Comparison of ENCODE assay signal across 11 mouse cellular contexts in genomic region chr6:93726829-93727455, GRCm38 (mm10).
DNase-seq lines count a peak whose midpoint lies in the region; ATAC-seq and TF ChIP-seq lines count a peak whose summit lies in the region.
"Had no signal": no experiment of that assay in that cellular context is flagged by ENCODE, and none has a peak within 500 bp of the region (broad histone marks: within the 10 kb centered on the region; RNA-seq: fewer than 3 reads in every experiment).

No protein-coding gene starts in this region.

- no peak for TF ChIP-seq POLR2A in lung, adult 2 months (IDR thresholded peaks at IDR 0.05; ENCODE audit: borderline replicate concordance, extremely low read depth, low read depth, low read length)

- no peak overlapping the region for H3K4me3 ChIP-seq in lung, adult 2 months (replicated peaks; ENCODE audit: extremely low read depth, low read depth, low read length)
- H3K4me3 ChIP-seq: embryonic facial prominence, embryonic 13.5 days; megakaryocyte, embryonic 14.5 days had no signal

- intact Hi-C loops in gastrocnemius, postnatal 36 days (cut with DNase I), result loop anchor here (10.0 kb wide), 1 partner anchor 942 kb away; no protein-coding TSS in a partner anchor

- no peak for ATAC-seq in erythroid progenitor cell, adult 5-6 weeks (replicated peaks; ENCODE audit: low FRiP score, poor library complexity, severe bottlenecking)

- peak; percentile 89 for DNase-seq in heart, adult 11 months
- no peak for DNase-seq in heart, adult 8-10 months (ENCODE audit: low spot score)
- DNase-seq in lung, adult 2 months, result no peak
- no peak for DNase-seq in lung, adult 18-20 months
- peak; percentile 32 to 39 for DNase-seq in adrenal gland, postnatal 36 days
- peak; percentile 12 for DNase-seq in kidney, postnatal 14 days
- DNase-seq in gastrocnemius, postnatal 36 days, result no peak
- DNase-seq: spleen, adult 18-20 months had no signal

- H3K4me1 ChIP-seq in lung, adult 2 months (ENCODE audit: control insufficient read depth, insufficient read depth, low read length), result peaks cover 2% of the 10 kb centered on the region; the same call in 1 of the 2 replicates
- H3K4me1 ChIP-seq: megakaryocyte, embryonic 14.5 days had no signal

- TF ChIP-seq CTCF in lung, adult 2 months (IDR thresholded peaks at IDR 0.05; ENCODE audit: insufficient read depth, low read length), result peak; percentile 53; the same call in 1 of the 2 replicates

- 44% methylated on average over 7 of the region's 7 CpGs for WGBS in lung, adult 2 months

Comparison
In these comparisons a context has a peak if more than half of its experiments do, and no peak if none do; other contexts are left out.
1. DNase-seq: peak in heart, adult 11 months (single experiment), adrenal gland, postnatal 36 days (2 of 2) and kidney, postnatal 14 days (single experiment); none in heart, adult 8-10 months (single experiment), lung, adult 2 months (single experiment), lung, adult 18-20 months (0 of 2) and gastrocnemius, postnatal 36 days (0 of 2).